Mouse (Mus musculus) cerebellum, adult 2 months (tissue): ENCODE measurements at regions not wholly inside any gene's neighbourhood (a gene's known extent, or its start where the extent isn't known, plus 50 kb on each side); places are given as distances from the start of the nearest gene placed in this dataset.

ENCODE experiments used
- CTCF ChIP-seq: fragments of 200-500 bp; IDR thresholded peaks from 2 replicates; pipeline ENCODE4 v1.5.1; 2011; ENCODE audit warnings: low read depth, mild to moderate bottlenecking, control low read depth, low read length, moderate library complexity, borderline replicate concordance; ENCODE audit not compliant: insufficient read depth
- POLR2A ChIP-seq: fragments of 200-500 bp; IDR thresholded peaks from 2 replicates; pipeline ENCODE4 v1.6.1; 2011; ENCODE audit warnings: low read length, control low read depth, borderline replicate concordance; ENCODE audit not compliant: insufficient read depth

DNA sequence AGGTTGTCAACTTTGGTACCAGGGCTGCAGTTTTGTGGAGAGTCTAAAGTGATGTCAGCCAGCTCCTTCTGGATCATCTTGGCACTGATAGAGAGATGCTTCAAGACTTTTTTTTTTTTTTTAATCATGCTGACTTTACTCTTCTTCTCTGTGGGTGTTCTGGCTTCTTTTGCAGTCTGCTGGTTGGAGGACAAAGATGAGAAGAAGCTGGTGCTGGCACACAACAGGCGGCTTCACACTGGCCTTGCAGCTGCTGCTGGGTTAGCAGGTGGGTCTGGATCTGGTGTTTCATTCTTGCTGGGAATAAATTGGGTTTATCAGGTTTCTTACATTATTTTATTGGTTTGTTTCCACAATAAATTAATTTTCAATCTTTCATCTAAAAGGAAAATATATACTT is 1013.1 kb upstream of the Adcyap1 start:
- TF ChIP-seq POLR2A (no peak), CTCF (no peak)
